Mouse (Mus musculus) T-helper 1 cell (primary cell): ENCODE data around the gene Zfp386.

Experiments
- in situ Hi-C: fragments of 300-600 bp; cut with MboI, MseI; formaldehyde crosslinking; loops from one replicate; pipeline ENCODE4 v1.15.1; 2025; ENCODE audit warnings: high pct_unique_total_duplicates

Zfp386 gene

DNA sequence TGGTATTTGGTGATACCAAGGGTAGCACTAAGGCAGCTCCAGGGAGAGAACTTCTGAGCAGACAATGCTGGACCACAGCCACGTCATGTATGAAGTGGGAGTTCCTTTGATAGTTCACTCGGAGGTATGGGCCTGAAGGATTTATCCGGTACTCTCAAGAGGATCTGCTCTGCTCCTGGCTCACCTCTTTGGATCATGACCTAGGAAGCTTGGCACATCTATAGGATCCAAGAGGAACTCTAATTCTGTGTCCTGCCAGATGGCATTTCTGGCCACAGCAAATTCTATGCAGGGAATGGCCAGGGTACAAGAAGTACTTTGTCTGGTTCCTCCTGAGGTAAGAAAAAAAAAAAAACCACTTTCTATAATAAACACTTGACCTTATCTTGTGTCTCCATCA lies 42.3 kb downstream of the Zfp386 start:
- in situ Hi-C loops = no loop called here

- in situ Hi-C loops = no loop called here
Measured at GRCm38 (mm10) chr12:116094765-116095555, 47.4 kb downstream of the Zfp386 start.

DNA sequence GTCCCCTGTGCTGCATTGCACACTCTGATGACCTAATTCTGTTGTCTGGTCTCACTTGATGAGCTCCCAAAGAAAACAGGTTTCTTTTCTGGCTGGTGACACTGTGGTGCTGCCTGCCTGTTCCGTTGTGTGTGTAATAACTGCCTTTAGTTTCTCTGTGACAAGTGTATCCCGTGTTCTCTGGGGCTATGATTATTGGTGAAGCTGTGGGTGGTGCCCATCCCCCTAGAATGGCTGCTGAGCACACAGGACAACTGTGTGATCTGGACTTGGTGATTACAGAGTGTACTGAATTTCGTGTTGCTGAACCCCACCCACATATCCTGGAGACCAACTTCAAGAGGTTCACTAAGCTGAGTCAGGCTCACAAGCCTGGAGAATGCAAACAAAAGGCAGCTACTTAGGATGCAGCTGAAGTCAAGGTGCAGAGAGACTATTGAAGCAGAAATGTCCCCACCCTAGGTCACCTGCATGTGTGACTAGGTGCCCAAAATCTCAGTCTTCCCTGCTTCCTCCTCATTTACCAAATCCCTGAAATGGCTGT lies 48.9 kb downstream of the Zfp386 start:
- in situ Hi-C loops = no loop called here

DNA sequence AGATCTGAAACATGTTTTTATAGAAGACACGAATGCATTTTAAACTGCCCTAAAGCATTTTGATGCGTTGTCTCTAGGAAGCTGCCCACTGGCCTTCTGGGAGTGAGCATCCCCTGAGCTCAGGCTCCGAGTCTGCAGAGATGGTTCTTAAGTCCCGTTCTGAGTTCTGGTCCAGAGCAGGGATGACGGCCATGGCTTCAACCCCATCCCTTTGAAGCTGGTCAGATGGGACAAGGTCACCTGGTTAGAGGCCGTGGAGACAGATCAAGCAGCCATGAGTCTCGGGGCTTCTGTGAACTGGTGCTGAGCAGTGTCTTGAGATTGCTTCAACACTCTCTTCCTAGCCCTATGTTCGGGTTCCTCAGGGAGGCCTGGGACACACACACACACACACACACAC lies 49.6 kb downstream of the Zfp386 start:
- in situ Hi-C loops = no loop called here

DNA sequence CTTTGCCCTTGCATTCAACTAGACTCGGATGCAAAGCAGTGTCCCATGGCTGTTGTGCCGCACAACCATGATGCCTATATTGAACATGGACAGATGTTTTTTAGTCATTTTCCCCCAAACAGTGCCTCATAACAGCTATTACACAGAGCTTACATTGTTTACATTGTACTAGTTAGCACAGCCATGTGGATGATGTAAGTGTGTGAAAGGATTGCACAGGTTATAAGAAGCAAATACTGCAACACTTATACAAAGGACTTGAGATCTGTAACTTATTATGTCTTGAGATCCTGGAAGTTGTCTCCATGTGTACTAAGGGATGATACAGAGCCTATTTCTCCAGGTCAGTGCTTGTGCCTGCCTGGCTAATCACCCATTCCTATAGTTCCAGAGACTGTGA lies 54.4 kb downstream of the Zfp386 start:
- in situ Hi-C loops = loop anchor here (10.0 kb wide), 1 partner anchor 963 kb away; no protein-coding TSS in a partner anchor

- in situ Hi-C loops = loop anchor here (10.0 kb wide), 1 partner anchor 955 kb away; no protein-coding TSS in a partner anchor
Measured at GRCm38 (mm10) chr12:116109451-116110353, 62.2 kb downstream of the Zfp386 start.

DNA sequence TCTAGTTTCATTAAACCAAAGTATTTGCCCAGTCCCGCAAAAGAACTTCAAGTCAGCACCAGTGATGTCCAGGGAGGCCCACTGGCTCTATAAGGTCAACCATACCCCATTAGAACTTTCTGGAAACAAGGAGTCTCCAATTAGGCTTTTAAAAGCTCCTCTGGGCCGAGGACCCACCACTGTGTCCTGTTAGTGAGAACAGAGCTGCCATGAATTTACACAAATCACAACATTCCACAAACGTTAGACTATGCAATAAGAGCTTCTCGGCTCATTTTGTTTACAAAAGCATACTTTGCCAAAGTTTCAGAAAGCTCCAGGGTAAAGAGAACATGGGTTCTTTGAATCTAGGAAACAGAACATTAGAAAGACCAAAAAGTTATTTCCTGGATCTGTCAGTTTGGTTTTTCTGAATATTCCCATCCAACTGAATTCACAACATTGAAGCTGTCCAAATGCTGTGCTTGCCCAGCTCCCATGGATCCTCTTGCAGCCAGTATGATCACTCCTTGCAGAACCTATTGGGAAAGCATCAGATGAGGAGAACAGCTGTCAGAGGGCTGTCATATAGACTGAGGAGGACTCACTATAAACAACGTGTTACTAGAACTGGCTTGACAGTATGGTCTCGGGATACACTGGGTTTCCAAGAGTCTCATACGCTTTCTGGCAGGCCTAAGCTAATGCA lies 63.6 kb downstream of the Zfp386 start:
- in situ Hi-C loops = no loop called here
